Mouse (Mus musculus): Measurements from ENCODE around the gene Mdfi. TPM values are rescaled to one million over a fixed set of nuclear protein-coding genes. Genes with fewer than 3 reads are reported as not detected.

The Mdfi gene
- total RNA-seq, 2 experiments from 2014 or later: not detected

DNA sequence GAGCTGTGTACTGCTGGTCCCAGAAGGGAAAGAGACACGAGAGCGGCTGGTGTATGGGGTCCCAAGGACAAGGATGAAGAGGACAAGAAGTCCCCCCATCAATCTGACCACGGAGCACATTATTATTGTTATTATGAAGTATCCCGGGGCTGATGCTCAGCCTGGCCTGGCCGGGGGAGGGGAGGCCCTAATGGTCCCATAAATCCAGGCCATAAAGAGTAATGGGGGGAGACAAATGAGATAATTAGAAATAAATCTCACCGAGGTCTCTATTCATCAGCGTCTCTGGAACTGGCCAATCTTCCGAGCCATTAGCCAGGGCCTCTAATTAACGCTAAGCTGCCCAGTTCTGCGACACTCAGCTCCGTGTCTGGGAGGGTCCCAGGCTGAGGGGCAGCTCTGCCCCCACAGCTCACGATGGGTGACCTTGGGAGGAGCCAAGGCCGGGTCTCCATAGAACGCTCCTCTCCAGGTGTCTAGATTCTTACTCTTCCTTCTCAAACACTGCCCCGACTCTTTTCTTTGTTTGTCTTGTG lies 23.2 kb downstream of the Mdfi start:
- ATAC-seq (replicated peaks; ENCODE audit: low FRiP score, poor library complexity, severe bottlenecking): no peak

- no peak for ATAC-seq (replicated peaks; ENCODE audit: low FRiP score, poor library complexity, severe bottlenecking)
Observed at GRCm38 (mm10) chr17:47806230-47806629, 28.3 kb downstream of the Mdfi start.

GRCm38 (mm10) chr17:47805047-47805835 lies 29.2 kb downstream of the Mdfi start:
- ATAC-seq (replicated peaks; ENCODE audit: low FRiP score, poor library complexity, severe bottlenecking): no peak

GRCm38 (mm10) chr17:47803662-47804061 lies 30.8 kb downstream of the Mdfi start:
- ATAC-seq (replicated peaks; ENCODE audit: low FRiP score, poor library complexity, severe bottlenecking): no peak

GRCm38 (mm10) chr17:47802806-47803205 lies 31.7 kb downstream of the Mdfi start:
- no peak for ATAC-seq (replicated peaks; ENCODE audit: low FRiP score, poor library complexity, severe bottlenecking)

GRCm38 (mm10) chr17:47797383-47797782 lies 37.1 kb downstream of the Mdfi start:
- no peak for ATAC-seq (replicated peaks; ENCODE audit: low FRiP score, poor library complexity, severe bottlenecking)

DNA sequence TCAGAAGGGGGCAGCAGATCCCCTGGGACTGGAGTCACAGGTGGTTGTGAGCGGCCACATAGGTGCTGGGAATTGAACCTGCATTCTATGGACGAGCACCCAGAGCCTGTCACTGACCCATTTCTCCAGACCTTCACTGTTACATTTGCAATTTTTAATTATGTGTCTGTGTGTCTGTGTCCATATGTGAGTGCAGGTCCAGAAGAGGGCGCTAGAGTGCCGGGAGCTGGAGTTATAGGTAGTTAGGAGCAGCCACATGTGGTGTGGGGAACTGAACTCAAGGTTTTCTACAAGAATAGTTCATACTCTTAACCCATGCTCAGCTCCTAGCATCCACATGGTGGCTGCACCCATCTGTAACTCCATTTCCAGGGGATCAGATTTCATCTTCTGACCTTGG lies 37.5 kb downstream of the Mdfi start:
- ATAC-seq (replicated peaks; ENCODE audit: low FRiP score, poor library complexity, severe bottlenecking): no peak

DNA sequence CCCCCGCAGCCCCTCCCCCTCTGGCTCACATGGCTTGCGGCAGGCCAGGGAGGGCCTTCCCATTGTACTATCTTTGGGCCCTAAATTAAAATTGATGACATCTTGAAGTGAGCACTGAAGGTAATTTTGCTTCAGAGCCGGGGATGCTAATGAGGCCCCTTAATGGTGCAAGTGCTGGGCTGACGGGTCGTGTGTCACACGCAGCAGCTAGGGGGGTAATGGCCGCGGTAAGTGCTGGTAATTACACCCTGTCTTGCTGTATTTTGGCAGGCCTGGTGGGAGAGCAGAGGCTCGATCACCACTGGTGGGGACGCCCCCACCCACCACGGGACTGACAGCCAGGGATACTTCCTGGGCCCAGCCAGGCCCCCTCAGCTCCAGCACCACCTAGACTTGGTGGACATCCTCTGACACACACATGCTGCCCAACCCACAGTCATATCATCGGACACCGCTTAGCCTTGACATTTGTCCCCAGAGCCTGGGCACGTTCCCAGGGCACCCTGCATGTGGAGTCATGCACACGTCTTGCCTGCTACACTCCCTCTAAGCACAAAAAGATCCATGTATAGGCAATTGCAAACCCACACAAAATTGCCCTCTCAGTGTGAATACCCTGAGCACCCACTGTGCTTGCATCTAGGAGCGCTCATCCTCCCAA lies 38.2 kb downstream of the Mdfi start:
- no peak for ATAC-seq (replicated peaks; ENCODE audit: low FRiP score, poor library complexity, severe bottlenecking)

DNA sequence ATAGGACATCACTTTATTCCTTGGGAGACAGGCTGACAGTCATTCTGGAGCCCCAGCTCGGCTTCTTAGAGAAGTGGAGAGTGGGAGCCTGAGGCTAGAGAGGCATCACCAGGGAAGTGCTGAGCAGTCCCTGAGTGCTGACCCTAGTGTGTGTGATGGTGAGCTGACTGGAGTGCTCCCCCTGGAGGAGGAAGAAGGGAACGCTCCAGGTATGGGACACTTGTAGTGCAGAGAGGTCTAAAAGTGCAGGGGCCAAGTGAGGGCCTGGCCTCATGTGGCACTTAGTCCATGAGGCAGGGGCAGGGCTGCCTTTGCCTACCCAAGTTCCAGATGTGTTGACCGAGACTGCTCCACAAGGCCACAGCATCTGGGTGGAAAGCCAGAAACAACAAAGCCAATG lies 39.0 kb downstream of the Mdfi start:
- peak; percentile 58; the same call in 1 of the 2 replicates for ATAC-seq (replicated peaks; ENCODE audit: low FRiP score, poor library complexity, severe bottlenecking)

GRCm38 (mm10) chr17:47793377-47793776 lies 41.1 kb downstream of the Mdfi start:
- ATAC-seq (replicated peaks; ENCODE audit: low FRiP score, poor library complexity, severe bottlenecking): peak; percentile 66

- no peak for ATAC-seq (replicated peaks; ENCODE audit: low FRiP score, poor library complexity, severe bottlenecking)
Observed at GRCm38 (mm10) chr17:47792098-47792863, 42.2 kb downstream of the Mdfi start.

GRCm38 (mm10) chr17:47788996-47789395 lies 45.5 kb downstream of the Mdfi start:
- no peak for ATAC-seq (replicated peaks; ENCODE audit: low FRiP score, poor library complexity, severe bottlenecking)

GRCm38 (mm10) chr17:47788306-47788705 lies 46.2 kb downstream of the Mdfi start:
- no peak for ATAC-seq (replicated peaks; ENCODE audit: low FRiP score, poor library complexity, severe bottlenecking)

DNA sequence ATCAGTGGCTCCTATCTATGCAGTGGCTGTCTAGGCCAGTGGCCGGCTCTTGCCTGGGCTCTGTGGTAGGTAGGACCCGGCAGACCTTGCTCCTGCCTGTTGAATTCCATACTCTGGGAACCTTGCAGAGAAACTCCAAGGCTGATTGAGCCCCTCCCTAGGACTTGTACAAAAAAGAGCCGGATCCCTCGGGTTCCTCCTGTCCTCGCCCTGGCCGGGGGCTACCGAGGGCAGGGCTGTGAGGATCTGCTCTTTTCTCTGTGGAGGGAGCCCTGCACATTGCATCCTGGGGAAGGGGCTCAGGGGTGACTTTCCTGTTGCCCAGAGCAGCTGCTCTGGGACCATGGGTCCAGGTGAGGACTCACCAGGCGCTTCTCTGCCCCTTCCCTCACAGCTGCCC lies 46.9 kb downstream of the Mdfi start:
- no peak for ATAC-seq (replicated peaks; ENCODE audit: low FRiP score, poor library complexity, severe bottlenecking)

DNA sequence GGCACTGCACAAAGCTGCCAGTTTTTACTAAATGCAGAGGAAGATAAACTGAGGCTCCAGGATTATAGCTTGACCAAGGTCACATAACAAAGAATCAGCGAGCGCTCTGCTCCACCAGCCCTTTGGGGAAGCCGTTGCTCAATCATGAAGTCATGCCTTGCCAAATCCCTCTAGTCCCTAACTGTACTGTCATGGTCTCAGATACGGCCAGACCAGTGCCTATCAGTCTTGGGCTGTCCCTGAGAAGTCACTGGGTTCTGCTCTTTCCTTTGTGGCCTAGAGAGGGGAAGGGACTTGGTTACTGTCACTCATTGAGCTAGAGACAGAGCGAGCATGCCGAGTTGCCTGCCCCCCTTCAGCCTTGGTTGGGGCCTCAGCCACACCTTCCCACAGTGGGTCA lies 50.1 kb downstream of the Mdfi start:
- no peak for ATAC-seq (replicated peaks; ENCODE audit: low FRiP score, poor library complexity, severe bottlenecking)

GRCm38 (mm10) chr17:47783445-47784223 lies 50.9 kb downstream of the Mdfi start:
- ATAC-seq (replicated peaks; ENCODE audit: low FRiP score, poor library complexity, severe bottlenecking): no peak

- ATAC-seq (replicated peaks; ENCODE audit: low FRiP score, poor library complexity, severe bottlenecking): no peak
Observed at GRCm38 (mm10) chr17:47782486-47782885, 52.0 kb downstream of the Mdfi start.

GRCm38 (mm10) chr17:47780470-47780869 lies 54.0 kb downstream of the Mdfi start:
- no peak for ATAC-seq (replicated peaks; ENCODE audit: low FRiP score, poor library complexity, severe bottlenecking)

DNA sequence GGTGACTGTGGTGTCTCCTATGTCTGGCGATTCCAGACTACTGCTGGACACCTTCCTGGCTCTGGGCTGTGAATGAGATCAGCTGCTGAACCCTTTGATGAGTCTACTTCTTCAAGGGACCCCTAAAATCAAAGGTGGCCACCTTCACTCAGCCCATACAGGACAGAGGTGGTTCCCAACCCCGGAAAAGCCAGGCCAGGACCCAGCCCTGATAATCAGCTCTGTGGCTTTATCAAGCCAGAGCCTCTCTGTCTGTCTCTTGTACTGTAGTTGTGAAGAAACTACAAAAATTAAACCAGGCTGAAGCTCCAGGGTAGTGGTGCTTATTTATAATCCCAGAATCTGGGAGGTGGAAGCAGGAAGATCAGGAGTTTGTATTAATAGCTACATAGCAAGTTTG lies 57.4 kb downstream of the Mdfi start:
- no peak for ATAC-seq (replicated peaks; ENCODE audit: low FRiP score, poor library complexity, severe bottlenecking)

GRCm38 (mm10) chr17:47773604-47774003 lies 60.9 kb downstream of the Mdfi start:
- ATAC-seq (replicated peaks; ENCODE audit: low FRiP score, poor library complexity, severe bottlenecking): no peak
